Mouse (Mus musculus): ENCODE results near the gene Gm13090.
A peak's percentile ranks its signal among the peaks of the same experiment; 100 is the strongest.

The Gm13090 gene

DNA sequence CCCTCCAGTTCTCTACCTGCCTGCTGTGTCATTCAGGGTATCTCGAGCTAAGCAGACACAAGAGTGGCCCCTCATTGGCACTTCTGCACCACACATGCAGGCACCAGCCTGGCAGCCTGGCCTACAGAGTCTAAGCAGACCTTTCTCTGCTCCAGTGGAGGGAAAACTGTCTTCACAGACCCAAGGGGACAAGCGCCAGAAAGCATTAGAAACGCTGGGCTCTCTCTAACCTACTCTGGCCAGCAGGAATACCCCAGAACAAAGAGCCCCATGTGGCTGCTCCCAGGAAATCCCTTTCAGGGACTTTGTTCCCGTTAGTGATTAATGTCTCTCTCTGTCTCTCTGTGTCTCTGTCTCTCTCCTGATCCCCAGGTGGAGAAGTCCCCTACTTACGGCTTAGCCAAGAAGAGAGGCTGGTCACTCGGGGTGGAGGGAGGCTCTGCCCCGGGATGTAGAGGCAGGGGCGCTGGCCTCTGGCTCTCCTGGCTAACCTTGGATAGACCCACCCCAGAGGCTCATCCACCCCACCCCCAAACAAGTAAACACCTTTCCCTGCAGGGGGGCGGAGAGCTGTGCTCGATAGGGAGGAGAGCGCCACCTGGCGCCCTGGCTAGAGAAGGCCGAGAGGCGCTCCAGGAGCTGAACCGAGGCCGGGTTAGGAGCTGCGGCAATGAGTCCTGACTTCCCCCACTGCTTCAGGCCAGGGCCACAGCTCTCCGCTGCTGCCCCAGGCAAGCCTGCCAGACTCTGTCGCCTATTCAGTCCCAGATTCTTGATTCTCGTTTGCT lies 49.9 kb downstream of the Gm13090 start:
- DNase-seq, result peak; percentile 87

GRCm38 (mm10) chr4:151140368-151140982 lies 51.1 kb downstream of the Gm13090 start:
- peak; percentile 27 for DNase-seq

Measured in kidney, postnatal 10 days (tissue).